Mouse (Mus musculus) MEL (cell line): ENCODE measurements at regions not wholly inside any gene's neighbourhood (a gene's known extent, or its start where the extent isn't known, plus 50 kb on each side); places are given as distances from the start of the nearest gene placed in this dataset.

ENCODE experiments used
- CTCF ChIP-seq, 3 experiments: IDR thresholded peaks in 2 of 3; conservative IDR thresholded peaks in 1 of 3; 2 replicates each; pipeline ENCODE4 v1.5.1; 2011 to 2012; ENCODE audit warnings: low read length in 3 of 3, low read depth in 2 of 3, mild to moderate bottlenecking in 2 of 3, improper control_type of control experiment in 1 of 3, inconsistent platforms in 1 of 3, mixed read lengths in 1 of 3, moderate library complexity in 1 of 3; ENCODE audit not compliant: control insufficient read depth in 1 of 3, insufficient read depth in 1 of 3, poor library complexity in 1 of 3, severe bottlenecking in 1 of 3
- EP300 ChIP-seq, 2 experiments: IDR thresholded peaks; 2 replicates each; pipeline ENCODE4 v1.6.1; 2011; ENCODE audit warnings: improper control_type of control experiment in 2 of 2, low read length in 2 of 2, low read depth in 1 of 2, mild to moderate bottlenecking in 1 of 2
- MAFK ChIP-seq: IDR thresholded peaks from 2 replicates; pipeline ENCODE4 v1.6.1; 2011; ENCODE audit warnings: low read depth, mild to moderate bottlenecking, low read length, improper control_type of control experiment, borderline replicate concordance
- MXI1 ChIP-seq: IDR thresholded peaks from 2 replicates; pipeline ENCODE4 v1.6.1; 2011; ENCODE audit warnings: mild to moderate bottlenecking, low read depth, low read length, improper control_type of control experiment
- POLR2A ChIP-seq, 2 experiments: IDR thresholded peaks; 2 replicates each; pipeline ENCODE4 v1.6.1; 2011 to 2012; ENCODE audit warnings: low read length in 2 of 2, mild to moderate bottlenecking in 2 of 2, control low read depth in 1 of 2, improper control_type of control experiment in 1 of 2, low read depth in 1 of 2, moderate library complexity in 1 of 2; ENCODE audit not compliant: control insufficient read depth in 1 of 2, insufficient read depth in 1 of 2, poor library complexity in 1 of 2
- POLR2AphosphoS2 ChIP-seq: IDR thresholded peaks from 2 replicates; pipeline ENCODE4 v1.6.1; 2011; ENCODE audit warnings: low read length, improper control_type of control experiment
- ZNF384 ChIP-seq: IDR thresholded peaks from 2 replicates; pipeline ENCODE4 v1.6.1; 2012; ENCODE audit warnings: low read depth, mild to moderate bottlenecking, inconsistent platforms, low read length, improper control_type of control experiment

GRCm38 (mm10) chr3:106879994-106880393, 53.9 kb upstream of the Olfr266 start:
- no peak for TF ChIP-seq POLR2A (IDR thresholded peaks at IDR 0.05; ENCODE audit: control insufficient read depth in 1 of 2, insufficient read depth in 1 of 2, low read depth in 1 of 2, low read length in 2 of 2, poor library complexity in 1 of 2)
- TF ChIP-seq EP300 (IDR thresholded peaks at IDR 0.05; ENCODE audit: low read depth in 1 of 2, low read length in 2 of 2): no peak
- TF ChIP-seq CTCF (IDR thresholded peaks at IDR 0.05 in 2 of 3, conservative IDR thresholded peaks at IDR 0.05 in 1 of 3; ENCODE audit: control insufficient read depth in 1 of 3, insufficient read depth in 1 of 3, low read depth in 2 of 3, low read length in 3 of 3, poor library complexity in 1 of 3, severe bottlenecking in 1 of 3): peak in 1 of 3 experiments; percentile 40; a peak in 2 of 6 replicates
- TF ChIP-seq MAFK: no peak
- TF ChIP-seq POLR2AphosphoS2: no peak
- TF ChIP-seq MXI1: no peak
- TF ChIP-seq ZNF384: peak; percentile 73
